Mouse (Mus musculus): ENCODE measurements around the gene Pak3. TPM values are rescaled to one million over a fixed set of nuclear protein-coding genes. Genes with fewer than 3 reads are reported as not detected.
A peak's percentile ranks its signal among the peaks of the same experiment; 100 is the strongest.
"Not testable (repeated sequence)": the region's sequence is repeated elsewhere in the genome, so short reads cannot be mapped to it uniquely, and the experiment has no call there.

The Pak3 gene
- 27.4 and 33.3 TPM in 2 replicates for polyA plus RNA-seq (2014; fragmentation: Nextera tagmentation; extraction: Ambion mirVana)

DNA sequence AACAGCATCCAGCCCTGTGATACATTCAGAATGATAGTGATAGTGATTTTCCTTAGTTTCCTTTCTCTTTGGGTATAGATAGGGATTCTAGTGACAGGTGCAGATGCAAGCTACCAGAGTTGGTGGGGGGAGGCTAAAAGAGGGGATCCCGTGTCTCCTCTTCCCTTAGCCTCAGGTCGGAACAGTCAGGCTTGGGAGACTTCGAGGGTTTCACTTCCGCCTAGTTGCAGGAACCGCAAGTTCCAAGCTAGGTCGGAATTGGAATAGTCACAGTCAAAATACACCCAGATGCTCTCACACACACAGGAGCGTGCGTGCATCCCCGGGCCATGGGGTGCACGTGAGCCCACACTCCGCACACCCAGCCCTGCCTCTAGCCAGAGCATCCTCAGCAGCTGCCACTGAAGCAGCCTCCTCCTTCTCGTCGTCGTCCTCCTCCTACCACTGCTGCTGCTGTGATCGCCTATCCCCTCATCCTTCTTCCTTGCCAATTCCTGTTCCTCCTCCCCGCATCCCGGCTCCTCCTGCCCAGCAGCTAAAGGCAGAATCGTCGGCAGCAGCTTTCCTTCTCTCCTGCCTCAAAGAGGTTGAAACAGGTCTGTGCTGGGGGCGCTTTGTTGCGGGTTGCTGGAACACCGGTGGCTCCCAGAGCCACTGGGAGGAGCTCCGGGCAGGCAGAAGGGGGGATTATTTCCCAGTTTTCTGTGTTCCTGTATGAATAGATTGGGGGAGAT is at the start of gene Pak3:
Gene Pak3 (plus strand): TSS at position 424 of the 734 bp plus-strand sequence.
- Histone ChIP-seq H3K27ac (replicated peaks; ENCODE audit: low read depth, low read length) (no peak within 1 kb of the TSS), H3K4me1 (ENCODE audit: control insufficient read depth, insufficient read depth, low read length) (no peaks in the 10 kb centered on the region), H3K27me3 (ENCODE audit: control insufficient read depth, insufficient read depth, low read length) (no peaks in the 10 kb centered on the region; the same call in 1 of the 2 replicates), H3K4me3 (ENCODE audit: low read depth, low read length) (peak within 1 kb of the TSS; percentile 36), H3K4me2 (ENCODE audit: low read depth, low read length) (peak within 1 kb of the TSS; percentile 54), H3K9me3 (replicated peaks; ENCODE audit: control insufficient read depth, low read length) (no peaks in the 10 kb centered on the region), H3K9ac (replicated peaks; ENCODE audit: low read length) (peak within 1 kb of the TSS; percentile 64), H3K36me3 (replicated peaks; ENCODE audit: control insufficient read depth, insufficient read depth, low read depth, low read length) (no peaks in the 10 kb centered on the region)
- WGBS, result 20% methylated on average over 20 of the region's 23 CpGs
- DNase-seq (ENCODE audit: low spot score) (peak; percentile 35), ATAC-seq (replicated peaks; ENCODE audit: insufficient number of reproducible peaks, low FRiP score, low TSS enrichment, low read depth) (peak; percentile 67)

DNA sequence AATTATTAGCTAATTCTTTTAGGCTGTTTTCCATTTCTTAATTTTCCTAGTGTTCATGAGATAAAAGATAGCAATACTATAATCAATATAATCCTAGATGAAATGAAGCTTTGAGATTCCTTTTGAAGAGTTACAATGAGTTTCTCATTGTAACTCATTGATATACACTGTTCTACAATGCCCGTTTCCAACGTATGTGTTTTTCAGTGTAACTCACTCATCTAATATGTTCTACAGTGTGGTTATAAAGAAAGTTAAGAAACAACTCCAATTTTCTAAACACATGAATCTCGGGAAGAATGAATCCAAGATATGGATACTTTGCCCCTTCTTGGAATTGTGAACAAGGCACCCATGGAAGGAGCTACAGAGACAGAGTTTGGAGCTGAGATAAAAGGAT is 35.5 kb upstream of the Pak3 start:
- H3K36me3 ChIP-seq (replicated peaks; ENCODE audit: control insufficient read depth, insufficient read depth, low read depth, low read length), result no peaks in the 10 kb centered on the region
- WGBS, result 74% methylated on average over 3 of the region's 3 CpGs

DNA sequence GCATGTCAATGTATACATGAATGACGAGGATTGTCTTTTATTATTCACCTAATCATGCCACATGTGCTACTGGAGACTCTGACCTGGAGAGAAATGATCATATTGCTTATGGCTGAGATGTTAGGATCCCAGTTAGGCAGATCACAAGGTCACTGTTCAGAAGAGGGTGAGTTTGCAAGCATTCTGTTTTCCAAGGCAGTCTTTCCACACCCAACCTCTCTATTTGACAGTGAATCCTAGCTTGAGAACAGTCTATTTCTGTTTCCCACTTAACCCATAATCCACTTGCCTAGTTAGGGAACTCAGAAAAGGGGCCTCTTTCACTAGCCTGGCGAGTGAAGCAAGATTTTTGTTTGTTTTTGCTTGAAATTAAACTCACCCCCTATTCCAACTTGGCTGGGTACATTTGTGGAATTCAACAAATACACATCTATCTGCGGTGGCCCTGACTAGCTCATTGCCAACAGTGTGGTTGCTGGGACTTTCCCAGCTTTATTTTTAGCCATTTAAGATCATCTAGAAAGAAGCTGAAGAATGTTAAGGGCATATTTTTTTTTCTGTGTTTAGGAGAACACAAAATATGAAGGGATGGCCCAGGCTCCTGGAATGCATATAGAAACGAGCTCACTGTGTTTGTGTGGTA is 17.2 kb upstream of the Pak3 start:
- H3K4me3 ChIP-seq (ENCODE audit: low read depth, low read length), result no peak overlapping the region
- no peak overlapping the region for H3K4me2 ChIP-seq (ENCODE audit: low read depth, low read length)
- H3K9ac ChIP-seq (replicated peaks; ENCODE audit: low read length), result no peak overlapping the region
- no peaks in the 10 kb centered on the region for H3K36me3 ChIP-seq (replicated peaks; ENCODE audit: control insufficient read depth, insufficient read depth, low read depth, low read length)
- H3K9me3 ChIP-seq (replicated peaks; ENCODE audit: control insufficient read depth, low read length), result no peaks in the 10 kb centered on the region
- H3K4me1 ChIP-seq (ENCODE audit: control insufficient read depth, insufficient read depth, low read length), result no peaks in the 10 kb centered on the region
- DNase-seq (ENCODE audit: low spot score) (no peak), ATAC-seq (replicated peaks; ENCODE audit: insufficient number of reproducible peaks, low FRiP score, low TSS enrichment, low read depth) (no peak)
- 64% methylated on average over 4 of the region's 4 CpGs for WGBS
- H3K27me3 ChIP-seq (ENCODE audit: control insufficient read depth, insufficient read depth, low read length), result no peaks in the 10 kb centered on the region
- no peak overlapping the region for H3K27ac ChIP-seq (replicated peaks; ENCODE audit: low read depth, low read length)

More for the DNA sequence above, 35.5 kb upstream of the Pak3 start:
- H3K9me3 ChIP-seq (replicated peaks; ENCODE audit: control insufficient read depth, low read length), result no peaks in the 10 kb centered on the region
- ATAC-seq (replicated peaks; ENCODE audit: insufficient number of reproducible peaks, low FRiP score, low TSS enrichment, low read depth), result peak; percentile 100
- no peak overlapping the region for H3K27ac ChIP-seq (replicated peaks; ENCODE audit: low read depth, low read length)
- no peak overlapping the region for H3K4me2 ChIP-seq (ENCODE audit: low read depth, low read length)
- H3K27me3 ChIP-seq (ENCODE audit: control insufficient read depth, insufficient read depth, low read length), result no peaks in the 10 kb centered on the region
- H3K9ac ChIP-seq (replicated peaks; ENCODE audit: low read length), result no peak overlapping the region
- H3K4me3 ChIP-seq (ENCODE audit: low read depth, low read length), result no peak overlapping the region
- peak; percentile 100 for DNase-seq (ENCODE audit: low spot score)
- H3K4me1 ChIP-seq (ENCODE audit: control insufficient read depth, insufficient read depth, low read length), result no peaks in the 10 kb centered on the region

DNA sequence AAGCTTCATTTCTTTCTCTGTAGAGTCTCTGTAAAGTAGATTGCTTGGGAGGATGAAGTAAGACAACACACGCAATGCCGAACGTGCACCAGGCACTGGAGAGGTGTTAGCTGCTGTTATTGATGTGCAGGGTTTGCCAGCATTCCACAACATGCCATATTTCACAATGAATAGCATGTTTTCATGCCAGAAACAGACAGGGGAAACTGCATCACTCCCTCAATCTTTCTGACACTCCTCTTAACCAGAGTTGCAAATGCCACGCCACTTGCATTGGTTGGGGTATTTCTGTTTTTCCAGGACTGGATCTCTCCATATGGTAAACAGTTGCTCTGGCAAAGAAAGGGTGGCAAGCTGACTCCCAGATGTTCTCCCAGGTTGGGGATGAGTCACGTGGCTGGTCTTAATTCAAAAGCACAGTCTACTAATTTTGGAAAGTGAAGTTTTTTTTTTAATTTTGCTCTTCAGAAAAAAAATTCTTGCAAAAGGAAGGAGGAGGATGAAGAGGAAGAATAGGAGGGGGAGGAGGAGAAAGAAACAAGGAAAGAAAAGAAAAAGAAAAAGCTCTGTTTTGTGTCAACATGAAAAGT is 16.5 kb upstream of the Pak3 start:
- Histone ChIP-seq H3K9ac (replicated peaks; ENCODE audit: low read length) (no peak overlapping the region), H3K27me3 (ENCODE audit: control insufficient read depth, insufficient read depth, low read length) (no peaks in the 10 kb centered on the region), H3K36me3 (replicated peaks; ENCODE audit: control insufficient read depth, insufficient read depth, low read depth, low read length) (no peaks in the 10 kb centered on the region), H3K9me3 (replicated peaks; ENCODE audit: control insufficient read depth, low read length) (no peaks in the 10 kb centered on the region), H3K4me1 (ENCODE audit: control insufficient read depth, insufficient read depth, low read length) (no peaks in the 10 kb centered on the region), H3K4me3 (ENCODE audit: low read depth, low read length) (no peak overlapping the region), H3K4me2 (ENCODE audit: low read depth, low read length) (no peak overlapping the region), H3K27ac (replicated peaks; ENCODE audit: low read depth, low read length) (no peak overlapping the region)
- WGBS, result 67% methylated on average over 5 of the region's 5 CpGs
- no peak for DNase-seq (ENCODE audit: low spot score)
- ATAC-seq (replicated peaks; ENCODE audit: insufficient number of reproducible peaks, low FRiP score, low TSS enrichment, low read depth), result no peak

DNA sequence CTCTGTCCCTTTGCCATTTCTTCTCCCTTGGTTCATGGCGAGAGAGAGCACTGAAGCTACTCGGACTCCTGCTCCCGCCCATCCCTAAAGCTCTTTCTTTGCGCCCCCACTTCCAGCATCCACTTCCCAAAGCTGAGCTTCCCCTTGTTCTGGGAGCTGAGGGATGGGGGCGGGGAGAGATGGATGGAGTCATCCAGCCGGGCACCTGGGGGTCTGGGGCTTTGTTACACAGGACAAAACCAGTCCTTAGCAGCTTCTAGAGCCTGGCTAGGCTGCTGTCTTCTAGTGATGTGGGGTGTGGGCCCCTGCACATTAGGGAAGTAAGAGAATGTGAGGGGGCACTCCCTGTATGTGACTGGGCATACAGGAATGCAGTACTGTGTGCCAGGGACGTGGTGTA is 526 bp downstream of the Pak3 start:
- ATAC-seq (replicated peaks; ENCODE audit: insufficient number of reproducible peaks, low FRiP score, low TSS enrichment, low read depth) (peak; percentile 72), DNase-seq (ENCODE audit: low spot score) (peak; percentile 21)
- Histone ChIP-seq H3K4me3 (ENCODE audit: low read depth, low read length) (peak overlapping the region; percentile 36), H3K4me1 (ENCODE audit: control insufficient read depth, insufficient read depth, low read length) (no peaks in the 10 kb centered on the region), H3K27me3 (ENCODE audit: control insufficient read depth, insufficient read depth, low read length) (no peaks in the 10 kb centered on the region; the same call in 1 of the 2 replicates), H3K4me2 (ENCODE audit: low read depth, low read length) (peak overlapping the region; percentile 54), H3K9me3 (replicated peaks; ENCODE audit: control insufficient read depth, low read length) (no peaks in the 10 kb centered on the region), H3K9ac (replicated peaks; ENCODE audit: low read length) (peak overlapping the region; percentile 64), H3K36me3 (replicated peaks; ENCODE audit: control insufficient read depth, insufficient read depth, low read depth, low read length) (no peaks in the 10 kb centered on the region), H3K27ac (replicated peaks; ENCODE audit: low read depth, low read length) (no peak overlapping the region)
- 22% methylated on average over 7 of the region's 7 CpGs for WGBS

DNA sequence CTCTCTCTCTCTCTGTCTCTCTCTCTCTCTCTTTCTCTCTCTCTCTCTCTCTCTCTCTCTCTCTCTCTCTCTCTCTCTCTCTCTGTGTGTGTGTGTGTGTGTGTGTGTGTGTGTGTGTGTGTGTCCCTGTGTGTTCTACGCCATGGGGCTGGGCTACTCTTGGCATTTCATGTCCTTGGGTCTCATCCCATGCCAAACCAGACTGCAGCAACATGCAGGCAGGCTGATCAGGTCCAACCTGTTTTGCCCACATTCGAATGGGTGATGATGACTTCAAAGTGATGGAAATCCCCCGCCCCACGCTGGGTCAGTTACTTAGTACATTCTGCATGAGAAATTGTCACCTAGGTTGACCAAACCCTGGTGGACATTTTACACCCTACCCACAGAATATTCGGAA is 1.1 kb downstream of the Pak3 start:
- not testable (repeated sequence) for H3K4me3 ChIP-seq (ENCODE audit: low read depth, low read length); H3K27ac ChIP-seq (replicated peaks; ENCODE audit: low read depth, low read length); ATAC-seq (replicated peaks; ENCODE audit: insufficient number of reproducible peaks, low FRiP score, low TSS enrichment, low read depth)

DNA sequence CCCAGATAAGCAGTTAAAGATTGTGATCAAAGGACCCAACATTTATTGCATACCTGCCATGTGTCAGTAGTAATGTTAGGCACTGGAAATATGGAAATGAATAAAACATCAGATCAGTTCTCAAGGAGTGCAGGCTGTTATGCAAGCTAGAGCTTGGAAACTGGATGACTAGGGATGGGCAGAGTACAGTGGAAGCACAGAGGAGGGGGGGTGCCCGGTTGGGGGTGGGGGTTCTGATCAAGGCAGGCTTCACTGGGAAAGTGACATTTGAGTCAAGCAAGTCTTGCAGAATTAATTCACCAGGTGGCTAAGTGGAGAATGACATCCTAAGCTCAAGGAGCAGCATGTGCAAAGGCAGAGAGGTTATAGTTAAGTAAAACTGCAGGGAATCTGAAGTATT is 1.8 kb downstream of the Pak3 start:
- DNase-seq (ENCODE audit: low spot score), result no peak
- WGBS, result 18% methylated on average over 1 of the region's 1 CpGs
- Histone ChIP-seq H3K27ac (replicated peaks; ENCODE audit: low read depth, low read length) (no peak overlapping the region), H3K36me3 (replicated peaks; ENCODE audit: control insufficient read depth, insufficient read depth, low read depth, low read length) (no peaks in the 10 kb centered on the region), H3K4me2 (ENCODE audit: low read depth, low read length) (no peak overlapping the region), H3K9me3 (replicated peaks; ENCODE audit: control insufficient read depth, low read length) (no peaks in the 10 kb centered on the region), H3K9ac (replicated peaks; ENCODE audit: low read length) (no peak overlapping the region), H3K4me1 (ENCODE audit: control insufficient read depth, insufficient read depth, low read length) (no peaks in the 10 kb centered on the region), H3K4me3 (ENCODE audit: low read depth, low read length) (no peak overlapping the region), H3K27me3 (ENCODE audit: control insufficient read depth, insufficient read depth, low read length) (no peaks in the 10 kb centered on the region; the same call in 1 of the 2 replicates)
- ATAC-seq (replicated peaks; ENCODE audit: insufficient number of reproducible peaks, low FRiP score, low TSS enrichment, low read depth), result no peak

More for the DNA sequence above, 1.1 kb downstream of the Pak3 start:
- H3K4me2 ChIP-seq (ENCODE audit: low read depth, low read length); H3K9ac ChIP-seq (replicated peaks; ENCODE audit: low read length); H3K27me3 ChIP-seq (ENCODE audit: control insufficient read depth, insufficient read depth, low read length); H3K36me3 ChIP-seq (replicated peaks; ENCODE audit: control insufficient read depth, insufficient read depth, low read depth, low read length); H3K4me1 ChIP-seq (ENCODE audit: control insufficient read depth, insufficient read depth, low read length); H3K9me3 ChIP-seq (replicated peaks; ENCODE audit: control insufficient read depth, low read length): not testable (repeated sequence)
- peak; percentile 6 for DNase-seq (ENCODE audit: low spot score)
- 55% methylated on average over 5 of the region's 5 CpGs for WGBS

DNA sequence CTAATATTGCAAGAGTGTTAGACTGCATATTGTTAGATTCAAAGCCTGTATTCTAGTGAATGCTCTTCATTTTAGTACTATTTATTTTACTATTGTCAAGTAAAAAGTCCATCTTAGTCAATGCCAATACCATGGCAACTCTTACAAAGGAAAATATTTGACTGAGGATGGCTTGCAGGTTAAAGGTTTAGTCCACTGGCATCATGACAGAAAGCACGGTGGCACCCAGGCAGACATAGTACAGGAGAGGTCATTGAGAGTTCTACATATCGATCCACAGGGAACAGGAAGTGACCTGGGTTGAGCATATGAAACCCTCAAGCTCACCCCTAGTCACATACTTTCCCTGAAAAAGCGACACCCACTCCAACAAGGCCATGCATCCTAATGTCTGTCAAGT is 13.9 kb downstream of the Pak3 start:
- no peak overlapping the region for H3K27ac ChIP-seq (replicated peaks; ENCODE audit: low read depth, low read length)
- peaks cover 2% of the 10 kb centered on the region; the same call in 1 of the 2 replicates for H3K27me3 ChIP-seq (ENCODE audit: control insufficient read depth, insufficient read depth, low read length)
- 86% methylated on average over 3 of the region's 3 CpGs for WGBS
- no peak for ATAC-seq (replicated peaks; ENCODE audit: insufficient number of reproducible peaks, low FRiP score, low TSS enrichment, low read depth)
- H3K9me3 ChIP-seq (replicated peaks; ENCODE audit: control insufficient read depth, low read length), result no peaks in the 10 kb centered on the region
- H3K9ac ChIP-seq (replicated peaks; ENCODE audit: low read length), result no peak overlapping the region
- no peak for DNase-seq (ENCODE audit: low spot score)
- H3K4me1 ChIP-seq (ENCODE audit: control insufficient read depth, insufficient read depth, low read length), result no peaks in the 10 kb centered on the region
- no peak overlapping the region for H3K4me3 ChIP-seq (ENCODE audit: low read depth, low read length)
- H3K36me3 ChIP-seq (replicated peaks; ENCODE audit: control insufficient read depth, insufficient read depth, low read depth, low read length), result no peaks in the 10 kb centered on the region
- no peak overlapping the region for H3K4me2 ChIP-seq (ENCODE audit: low read depth, low read length)
